Mouse (Mus musculus) embryonic fibroblast, embryonic 13.5 days (primary cell): ENCODE data around the gene Gm42957. TPM values are rescaled to one million over a fixed set of nuclear protein-coding genes. Genes with fewer than 3 reads are reported as not detected.
A peak's percentile ranks its signal among the peaks of the same experiment; 100 is the strongest.

Experiments
- H3K27ac ChIP-seq: 2 replicates; pipeline ENCODE4 v1.5.1; 2012; ENCODE audit warnings: low read length, control low read depth, inconsistent platforms; ENCODE audit not compliant: insufficient read depth
- H3K4me1 ChIP-seq: 2 replicates; pipeline ENCODE4 v1.6.1; 2011; ENCODE audit warnings: low read length; ENCODE audit not compliant: control insufficient read depth, insufficient read depth
- H3K4me3 ChIP-seq: 2 replicates; pipeline ENCODE4 v1.5.1; 2011; ENCODE audit warnings: mild to moderate bottlenecking, control low read depth, low read length; ENCODE audit not compliant: insufficient read depth
- CTCF ChIP-seq: IDR thresholded peaks from 2 replicates; pipeline ENCODE4 v1.5.1; 2011; ENCODE audit warnings: mild to moderate bottlenecking, control low read depth, low read length, moderate library complexity, borderline replicate concordance; ENCODE audit not compliant: insufficient read depth
- POLR2A ChIP-seq: IDR thresholded peaks from 2 replicates; pipeline ENCODE4 v1.6.1; 2011; ENCODE audit warnings: low read depth, mild to moderate bottlenecking, control low read depth, low read length, moderate library complexity
- polyA plus RNA-seq: library from polyadenylated mRNA; stranded (reverse); fragments of >200 nt; gene quantifications from 2 replicates; pipeline ENCODE4 v1.2.4, GENCODE M21; 2011; ENCODE audit warnings: low read depth; ENCODE audit not compliant: missing spikeins, insufficient read length

Gm42957 gene
- polyA plus RNA-seq, 1 experiment, result 0.28 TPM

- no peak overlapping the region for H3K4me3 ChIP-seq
- H3K27ac ChIP-seq, result no peak overlapping the region
- TF ChIP-seq POLR2A (no peak), CTCF (no peak)
- no peaks in the 10 kb centered on the region for H3K4me1 ChIP-seq
Measured at GRCm38 (mm10) chr3:96688854-96689253, 53.6 kb downstream of the Gm42957 start.

GRCm38 (mm10) chr3:96690298-96690697 lies 55.0 kb downstream of the Gm42957 start:
- no peaks in the 10 kb centered on the region for H3K4me1 ChIP-seq
- TF ChIP-seq POLR2A (no peak), CTCF (no peak)

DNA sequence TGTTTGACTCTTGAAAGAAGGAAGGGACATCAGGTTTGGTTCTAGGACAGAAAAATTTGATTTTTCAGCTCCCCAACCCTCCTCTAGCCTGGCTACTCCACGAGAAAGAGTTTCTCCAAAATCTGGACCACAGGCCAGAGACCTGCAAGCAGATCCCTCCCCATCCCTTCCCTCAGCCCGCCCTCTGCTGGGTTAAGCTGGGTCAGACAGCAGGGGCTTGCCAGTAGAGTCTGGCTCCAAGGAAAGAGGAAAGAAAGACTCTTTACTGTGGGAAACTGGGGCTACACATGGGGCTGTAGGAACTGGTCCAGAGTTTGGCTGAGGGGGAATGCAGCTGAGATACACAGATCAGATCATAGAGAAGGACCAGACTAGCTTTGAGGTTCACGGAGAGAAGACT lies 57.2 kb downstream of the Gm42957 start:
- no peaks in the 10 kb centered on the region for H3K4me1 ChIP-seq
- TF ChIP-seq POLR2A, result no peak
- peak; percentile 31; the same call in 1 of the 2 replicates for TF ChIP-seq CTCF
- H3K4me3 ChIP-seq, result no peak overlapping the region
- H3K27ac ChIP-seq, result no peak overlapping the region

More at GRCm38 (mm10) chr3:96690298-96690697, 55.0 kb downstream of the Gm42957 start:
- H3K4me3 ChIP-seq, result no peak overlapping the region
- no peak overlapping the region for H3K27ac ChIP-seq

GRCm38 (mm10) chr3:96693579-96693978 lies 58.3 kb downstream of the Gm42957 start:
- Histone ChIP-seq H3K27ac (no peak overlapping the region), H3K4me3 (no peak overlapping the region), H3K4me1 (0 out of 2 replicates have a peak, but pooled peaks cover 3% of the 10 kb centered on the region)
- TF ChIP-seq POLR2A (no peak), CTCF (no peak)

- Histone ChIP-seq H3K4me3 (peak within 1 kb of the TSS; percentile 87), H3K4me1 (0 out of 2 replicates have a peak, but pooled peaks cover 3% of the 10 kb centered on the region), H3K27ac (peak within 1 kb of the TSS; percentile 81)
- no peak for TF ChIP-seq CTCF
- TF ChIP-seq POLR2A, result peak; percentile 92
Measured at GRCm38 (mm10) chr3:96696198-96696765, 61.0 kb downstream of the Gm42957 start, which contains the start of gene Pias3. Gene Pias3, plus strand, starts transcription at chr3:96696384.

DNA sequence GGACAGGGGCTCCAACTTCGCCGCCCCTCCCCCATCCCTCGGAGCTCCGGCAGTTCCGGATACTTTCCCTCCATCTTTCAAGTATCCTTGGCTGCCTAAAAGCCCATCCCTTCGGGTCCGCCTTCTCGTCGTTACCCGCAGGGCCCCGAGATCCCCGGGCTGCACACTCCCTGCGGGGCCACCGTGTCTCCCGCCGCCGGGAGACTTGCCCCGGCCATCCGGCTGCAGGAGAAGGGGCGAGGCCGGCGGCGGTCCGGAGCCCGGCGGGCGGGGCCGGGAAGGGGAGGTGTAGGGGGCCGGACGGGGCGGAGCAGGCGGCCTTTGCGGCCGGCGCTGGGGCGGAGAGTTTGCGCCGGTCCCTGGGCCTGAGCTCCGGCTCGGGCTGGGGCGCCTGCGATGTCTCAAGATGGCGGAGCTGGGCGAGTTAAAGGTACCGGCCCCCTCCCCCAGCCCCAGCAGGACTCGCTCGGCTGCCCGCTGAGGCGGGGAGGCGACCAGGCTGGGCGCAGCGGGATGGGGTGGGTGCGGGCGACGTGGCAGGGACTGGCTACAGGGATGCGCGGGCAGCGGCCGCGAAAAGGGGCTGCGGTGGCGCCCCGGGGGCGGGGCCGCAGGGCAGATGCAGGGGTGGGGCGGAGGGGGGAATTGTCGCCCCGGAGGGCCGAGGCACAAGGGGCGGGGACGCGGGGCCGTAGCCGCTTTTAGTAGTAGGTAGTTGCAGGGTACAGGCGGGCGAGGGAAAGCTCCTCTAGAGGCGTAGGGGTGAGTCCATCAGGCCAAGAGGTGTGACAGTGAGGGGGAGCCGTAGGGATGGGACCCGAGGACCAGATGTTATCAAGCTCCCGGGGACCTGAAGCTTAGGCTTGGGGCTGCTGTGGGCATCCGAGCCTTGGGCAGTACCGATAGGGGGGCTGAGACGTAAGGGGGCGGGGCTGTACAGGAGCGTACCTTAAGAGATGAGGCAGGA lies 61.8 kb downstream of the Gm42957 start:
- peak overlapping the region; percentile 81 for H3K27ac ChIP-seq
- H3K4me1 ChIP-seq, result 0 out of 2 replicates have a peak, but pooled peaks cover 3% of the 10 kb centered on the region
- peak overlapping the region; percentile 87 for H3K4me3 ChIP-seq
- no peak for TF ChIP-seq CTCF
- TF ChIP-seq POLR2A, result peak; percentile 61

DNA sequence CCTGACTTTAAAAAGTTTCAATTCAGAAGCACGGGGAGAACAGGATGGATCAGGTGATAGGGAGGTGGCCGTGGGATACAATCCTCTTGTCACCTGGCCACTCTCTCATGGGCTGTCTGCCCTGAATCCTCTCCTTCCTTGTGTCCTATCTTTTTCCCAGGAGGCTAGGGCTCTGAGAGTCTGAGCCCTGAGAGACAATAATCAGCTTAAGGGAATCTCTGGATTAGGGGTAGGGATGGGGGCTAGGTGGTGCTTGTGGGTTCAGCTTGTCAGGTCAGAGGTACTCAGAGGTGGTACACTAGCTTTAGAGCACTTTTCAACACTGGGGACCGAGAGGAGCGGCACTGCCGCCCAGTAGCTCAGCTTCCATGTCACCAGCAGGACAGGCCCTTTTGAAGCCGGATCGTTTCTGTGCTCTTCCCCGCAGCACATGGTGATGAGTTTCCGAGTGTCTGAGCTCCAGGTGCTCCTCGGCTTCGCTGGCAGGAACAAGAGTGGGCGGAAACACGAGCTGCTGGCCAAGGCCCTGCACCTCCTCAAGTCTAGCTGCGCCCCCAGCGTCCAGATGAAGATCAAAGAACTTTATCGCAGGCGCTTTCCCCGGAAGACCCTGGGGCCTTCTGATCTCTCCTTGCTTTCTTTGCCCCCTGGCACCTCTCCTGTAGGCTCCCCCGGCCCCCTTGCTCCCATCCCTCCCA lies 63.9 kb downstream of the Gm42957 start:
- H3K4me3 ChIP-seq, result no peak overlapping the region
- H3K4me1 ChIP-seq, result 0 out of 2 replicates have a peak, but pooled peaks cover 3% of the 10 kb centered on the region
- no peak overlapping the region for H3K27ac ChIP-seq
- TF ChIP-seq POLR2A (no peak), CTCF (no peak)

GRCm38 (mm10) chr3:96700376-96700775 lies 65.1 kb downstream of the Gm42957 start:
- Histone ChIP-seq H3K4me1 (0 out of 2 replicates have a peak, but pooled peaks cover 3% of the 10 kb centered on the region), H3K4me3 (no peak overlapping the region), H3K27ac (no peak overlapping the region)
- TF ChIP-seq POLR2A (no peak), CTCF (no peak)

DNA sequence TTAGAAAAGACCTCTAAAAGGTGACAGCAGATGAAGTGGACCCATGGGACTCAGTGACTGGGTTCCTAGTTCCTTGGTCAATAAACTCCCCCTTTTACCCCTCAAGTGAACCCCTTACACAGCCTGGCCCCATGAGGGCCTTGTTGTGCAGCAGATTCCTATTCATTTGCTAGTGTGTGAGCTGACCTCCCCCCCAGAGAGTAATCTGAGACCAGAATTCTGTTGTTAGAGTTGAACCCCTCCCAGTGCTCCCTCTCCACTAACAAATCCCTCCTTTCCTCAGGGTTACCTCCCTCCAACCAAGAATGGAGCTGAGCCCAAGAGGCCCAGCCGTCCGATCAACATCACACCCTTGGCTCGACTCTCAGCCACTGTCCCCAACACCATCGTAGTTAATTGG lies 65.7 kb downstream of the Gm42957 start:
- TF ChIP-seq CTCF (no peak), POLR2A (no peak)
- 0 out of 2 replicates have a peak, but pooled peaks cover 3% of the 10 kb centered on the region for H3K4me1 ChIP-seq
- H3K4me3 ChIP-seq, result no peak overlapping the region
- H3K27ac ChIP-seq, result no peak overlapping the region

Other genes with a start within 250 kb of the Gm42957 start
- gene BC107364, start 183.2 kb upstream of the Gm42957 start, polyA plus RNA-seq, result not detected in 2 replicates
- gene Hfe2, start 110.3 kb upstream of the Gm42957 start, polyA plus RNA-seq, result not detected in 2 replicates
- 37.6 and 98.8 TPM in 2 replicates for gene Txnip, start 77.5 kb upstream of the Gm42957 start, polyA plus RNA-seq
- gene Gm16253, start 58.5 kb upstream of the Gm42957 start, polyA plus RNA-seq, result not detected in 2 replicates
- gene Polr3gl, start 41.3 kb upstream of the Gm42957 start, polyA plus RNA-seq, result 23.2 and 30.6 TPM in 2 replicates
- 5.1 and 7.4 TPM in 2 replicates for gene Ankrd34a, start 38.8 kb upstream of the Gm42957 start, polyA plus RNA-seq
- 109 and 123 TPM in 2 replicates for gene Lix1l, start 34.3 kb upstream of the Gm42957 start, polyA plus RNA-seq
- gene Rbm8a, start 5.5 kb upstream of the Gm42957 start, polyA plus RNA-seq, result 108 and 113 TPM in 2 replicates
- gene Pex11b, start 98 bp upstream of the Gm42957 start, polyA plus RNA-seq, result 31.3 and 35.5 TPM in 2 replicates
- 1.7 and 2.0 TPM in 2 replicates for gene Itga10, start 10.1 kb downstream of the Gm42957 start, polyA plus RNA-seq
- gene Ankrd35, start 34.7 kb downstream of the Gm42957 start, polyA plus RNA-seq, result 0.23 and 0.67 TPM in 2 replicates
- gene Pias3, start 60.9 kb downstream of the Gm42957 start, polyA plus RNA-seq, result 40.9 and 46.0 TPM in 2 replicates
- gene Nudt17, start 73.1 kb downstream of the Gm42957 start, polyA plus RNA-seq, result 4.4 and 5.2 TPM in 2 replicates
- 28.3 and 35.1 TPM in 2 replicates for gene Polr3c, start 92.2 kb downstream of the Gm42957 start, polyA plus RNA-seq
- 30.9 and 38.9 TPM in 2 replicates for gene Rnf115, start 92.2 kb downstream of the Gm42957 start, polyA plus RNA-seq
- gene Pdzk1, start 193.8 kb downstream of the Gm42957 start, polyA plus RNA-seq, result not detected in 2 replicates
- gene Cd160, start 193.9 kb downstream of the Gm42957 start, polyA plus RNA-seq, result not detected in 2 replicates